Mouse (Mus musculus): ENCODE measurements around the gene Ltbr. TPM values are rescaled to one million over a fixed set of nuclear protein-coding genes. Genes with fewer than 3 reads are reported as not detected.
"Not testable (repeated sequence)": the region's sequence is repeated elsewhere in the genome, so short reads cannot be mapped to it uniquely, and the experiment has no call there.

Ltbr gene
- polyA plus RNA-seq, 1 experiment, result 8.0 TPM

DNA sequence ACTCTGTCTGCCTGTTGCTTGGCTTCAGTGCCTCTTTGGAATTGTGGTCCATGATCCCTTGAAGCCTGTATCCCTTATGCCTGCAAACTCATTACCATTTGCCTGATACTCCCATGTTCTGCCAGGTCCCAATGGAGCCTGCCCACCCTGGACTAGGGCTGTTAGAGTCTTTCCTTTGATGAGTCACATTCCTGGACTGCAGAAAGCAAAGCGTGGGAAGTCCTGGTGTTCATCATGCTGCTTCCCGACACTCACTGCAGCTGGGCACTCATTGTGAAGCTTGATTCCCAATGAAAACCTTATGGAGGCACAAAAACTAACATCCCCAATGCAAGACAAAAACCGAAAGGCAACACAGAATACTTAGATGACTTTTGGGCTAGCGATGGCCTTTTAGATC is 22.4 kb downstream of the Ltbr start:
- H3K4me1 ChIP-seq (ENCODE audit: control insufficient read depth, insufficient read depth, low read length), result no peaks in the 10 kb centered on the region
- H3K9me3 ChIP-seq (replicated peaks; ENCODE audit: control insufficient read depth, insufficient read depth, low read length, poor library complexity, severe bottlenecking), result 0 out of 2 replicates have a peak, but pooled peaks cover 2% of the 10 kb centered on the region
- no peak overlapping the region for H3K9ac ChIP-seq (ENCODE audit: low read depth, poor library complexity, severe bottlenecking)
- no peaks in the 10 kb centered on the region for H3K36me3 ChIP-seq (ENCODE audit: control insufficient read depth, insufficient read depth, low read length, poor library complexity, severe bottlenecking)
- no peak overlapping the region for H3K4me3 ChIP-seq (ENCODE audit: low read depth, low read length)
- 0 out of 2 replicates have a peak, but pooled peaks cover 2% of the 10 kb centered on the region for H3K27me3 ChIP-seq (ENCODE audit: control insufficient read depth, insufficient read depth, low read length, poor library complexity, severe bottlenecking)
- no peak overlapping the region for H3K27ac ChIP-seq (ENCODE audit: insufficient read depth, low read length)
- TF ChIP-seq CTCF (IDR thresholded peaks at IDR 0.05; ENCODE audit: low read depth, low read length), result no peak
- no peak for TF ChIP-seq POLR2A (IDR thresholded peaks at IDR 0.05; ENCODE audit: insufficient read depth, low read length)
- TF ChIP-seq EP300 (IDR thresholded peaks at IDR 0.05; ENCODE audit: insufficient read depth, low read depth, low read length), result no peak

DNA sequence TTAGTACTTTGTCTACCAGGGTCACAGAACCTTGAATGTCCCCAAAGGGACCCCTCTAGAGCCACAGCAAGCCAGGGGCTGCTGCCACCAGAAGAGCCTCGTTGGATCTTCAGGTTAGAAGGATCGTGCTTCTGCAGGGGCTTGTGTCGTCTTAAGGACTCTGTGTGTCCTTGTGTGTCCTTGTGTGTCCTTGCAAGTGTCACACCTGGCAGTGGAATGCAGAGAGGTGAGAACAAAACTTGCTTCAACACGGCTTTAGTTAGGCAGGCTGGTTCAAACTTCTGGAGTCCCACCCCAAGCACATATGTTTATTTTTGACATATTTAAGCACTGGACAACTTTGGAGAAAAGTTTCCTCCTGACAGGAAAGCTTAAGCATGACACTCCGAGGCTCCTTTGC is 25.0 kb downstream of the Ltbr start:
- TF ChIP-seq POLR2A (IDR thresholded peaks at IDR 0.05; ENCODE audit: insufficient read depth, low read length), result no peak
- no peak for TF ChIP-seq EP300 (IDR thresholded peaks at IDR 0.05; ENCODE audit: insufficient read depth, low read depth, low read length)
- no peak for TF ChIP-seq CTCF (IDR thresholded peaks at IDR 0.05; ENCODE audit: low read depth, low read length)

DNA sequence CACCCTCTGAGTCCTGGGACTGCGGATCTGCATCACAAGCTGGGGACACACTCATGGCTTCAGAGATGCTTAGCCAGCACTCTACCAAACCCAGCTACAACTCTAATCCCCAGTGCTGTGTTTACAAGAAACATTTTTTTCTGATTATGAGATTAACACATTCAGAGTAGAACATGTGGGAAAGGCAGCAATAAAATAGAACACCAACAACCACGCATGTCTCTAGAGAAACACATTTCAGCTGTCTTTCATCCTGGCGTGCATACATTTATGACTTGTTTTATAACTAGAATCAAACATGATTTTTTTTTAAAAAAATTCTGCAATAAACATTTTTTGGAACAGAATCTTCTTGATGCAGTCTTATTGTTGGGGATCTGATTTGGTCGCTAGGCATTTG is 26.7 kb downstream of the Ltbr start:
- Histone ChIP-seq H3K36me3 (ENCODE audit: control insufficient read depth, insufficient read depth, low read length, poor library complexity, severe bottlenecking) (no peaks in the 10 kb centered on the region), H3K4me3 (ENCODE audit: low read depth, low read length) (no peak overlapping the region), H3K9me3 (replicated peaks; ENCODE audit: control insufficient read depth, insufficient read depth, low read length, poor library complexity, severe bottlenecking) (peaks cover 4% of the 10 kb centered on the region; the same call in 1 of the 2 replicates), H3K27me3 (ENCODE audit: control insufficient read depth, insufficient read depth, low read length, poor library complexity, severe bottlenecking) (0 out of 2 replicates have a peak, but pooled peaks cover 2% of the 10 kb centered on the region), H3K27ac (ENCODE audit: insufficient read depth, low read length) (no peak overlapping the region), H3K9ac (ENCODE audit: low read depth, poor library complexity, severe bottlenecking) (no peak overlapping the region), H3K4me1 (ENCODE audit: control insufficient read depth, insufficient read depth, low read length) (no peaks in the 10 kb centered on the region)
- TF ChIP-seq EP300 (IDR thresholded peaks at IDR 0.05; ENCODE audit: insufficient read depth, low read depth, low read length) (no peak), POLR2A (IDR thresholded peaks at IDR 0.05; ENCODE audit: insufficient read depth, low read length) (no peak), CTCF (IDR thresholded peaks at IDR 0.05; ENCODE audit: low read depth, low read length) (no peak)

More for the DNA sequence above, 25.0 kb downstream of the Ltbr start:
- H3K4me3 ChIP-seq (ENCODE audit: low read depth, low read length), result no peak overlapping the region
- H3K36me3 ChIP-seq (ENCODE audit: control insufficient read depth, insufficient read depth, low read length, poor library complexity, severe bottlenecking), result no peaks in the 10 kb centered on the region
- 0 out of 2 replicates have a peak, but pooled peaks cover 2% of the 10 kb centered on the region for H3K27me3 ChIP-seq (ENCODE audit: control insufficient read depth, insufficient read depth, low read length, poor library complexity, severe bottlenecking)
- H3K27ac ChIP-seq (ENCODE audit: insufficient read depth, low read length), result no peak overlapping the region
- H3K9ac ChIP-seq (ENCODE audit: low read depth, poor library complexity, severe bottlenecking), result no peak overlapping the region
- H3K9me3 ChIP-seq (replicated peaks; ENCODE audit: control insufficient read depth, insufficient read depth, low read length, poor library complexity, severe bottlenecking), result peaks cover 6% of the 10 kb centered on the region; the same call in 1 of the 2 replicates
- H3K4me1 ChIP-seq (ENCODE audit: control insufficient read depth, insufficient read depth, low read length), result no peaks in the 10 kb centered on the region

DNA sequence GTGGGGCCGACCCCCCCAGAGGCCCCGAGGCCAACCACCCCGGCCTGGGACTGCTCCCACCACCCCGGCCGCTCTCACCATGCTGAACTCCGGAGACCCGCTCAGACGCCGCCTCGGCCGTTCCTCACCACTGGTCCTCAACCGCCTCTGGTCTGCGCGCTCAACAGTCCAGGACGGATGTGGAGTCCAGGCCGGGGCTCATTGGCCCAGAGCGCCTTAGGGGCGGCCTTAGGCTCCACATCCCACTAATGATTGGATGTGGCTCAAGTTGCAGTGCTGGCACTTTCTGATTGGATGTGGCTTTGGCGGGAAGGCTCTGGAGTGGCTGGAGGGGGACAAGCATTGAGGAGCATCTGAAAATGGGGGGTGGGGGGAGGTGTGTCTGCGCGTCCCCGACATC is 27.8 kb downstream of the Ltbr start, which contains the start of gene Tuba3a:
Gene Tuba3a (minus strand): TSS at position 153 of the 400 bp plus-strand sequence.
- Histone ChIP-seq H3K27me3 (ENCODE audit: control insufficient read depth, insufficient read depth, low read length, poor library complexity, severe bottlenecking) (0 out of 2 replicates have a peak, but pooled peaks cover 2% of the 10 kb centered on the region), H3K9me3 (replicated peaks; ENCODE audit: control insufficient read depth, insufficient read depth, low read length, poor library complexity, severe bottlenecking) (peaks cover 4% of the 10 kb centered on the region; the same call in 1 of the 2 replicates), H3K4me3 (ENCODE audit: low read depth, low read length) (no peak within 1 kb of the TSS), H3K4me1 (ENCODE audit: control insufficient read depth, insufficient read depth, low read length) (no peaks in the 10 kb centered on the region), H3K36me3 (ENCODE audit: control insufficient read depth, insufficient read depth, low read length, poor library complexity, severe bottlenecking) (no peaks in the 10 kb centered on the region), H3K27ac (ENCODE audit: insufficient read depth, low read length) (no peak within 1 kb of the TSS), H3K9ac (ENCODE audit: low read depth, poor library complexity, severe bottlenecking) (no peak within 1 kb of the TSS)
- TF ChIP-seq POLR2A (IDR thresholded peaks at IDR 0.05; ENCODE audit: insufficient read depth, low read length) (no peak), CTCF (IDR thresholded peaks at IDR 0.05; ENCODE audit: low read depth, low read length) (no peak), EP300 (IDR thresholded peaks at IDR 0.05; ENCODE audit: insufficient read depth, low read depth, low read length) (no peak)

GRCm38 (mm10) chr6:125284751-125285150 is 28.9 kb downstream of the Ltbr start:
- no peaks in the 10 kb centered on the region for H3K4me1 ChIP-seq (ENCODE audit: control insufficient read depth, insufficient read depth, low read length)
- TF ChIP-seq CTCF (IDR thresholded peaks at IDR 0.05; ENCODE audit: low read depth, low read length), result peak; percentile 8
- no peak for TF ChIP-seq POLR2A (IDR thresholded peaks at IDR 0.05; ENCODE audit: insufficient read depth, low read length)
- TF ChIP-seq EP300 (IDR thresholded peaks at IDR 0.05; ENCODE audit: insufficient read depth, low read depth, low read length), result no peak

DNA sequence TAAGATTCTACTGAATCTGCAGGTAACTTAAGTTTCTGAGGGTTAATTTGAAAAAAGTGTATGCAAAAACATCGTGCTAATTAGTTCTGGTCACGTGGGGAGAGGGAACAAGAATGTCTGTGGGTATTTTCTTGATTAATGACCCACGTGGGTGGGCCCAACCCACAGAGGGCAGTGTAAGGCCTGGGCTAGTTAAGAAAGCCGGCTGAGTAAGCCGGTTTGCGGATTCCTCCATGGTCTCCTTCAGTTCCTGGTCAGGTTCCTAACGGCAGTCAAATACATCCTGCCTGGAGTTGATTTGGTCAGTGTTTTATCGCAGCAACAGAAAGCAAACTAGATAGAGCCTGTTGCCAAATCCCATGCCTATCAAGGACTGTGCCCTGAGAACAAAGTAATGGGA is 29.4 kb downstream of the Ltbr start:
- H3K27ac ChIP-seq (ENCODE audit: insufficient read depth, low read length), result no peak overlapping the region
- H3K9me3 ChIP-seq (replicated peaks; ENCODE audit: control insufficient read depth, insufficient read depth, low read length, poor library complexity, severe bottlenecking), result peaks cover 4% of the 10 kb centered on the region; the same call in 1 of the 2 replicates
- TF ChIP-seq CTCF (IDR thresholded peaks at IDR 0.05; ENCODE audit: low read depth, low read length) (no peak), EP300 (IDR thresholded peaks at IDR 0.05; ENCODE audit: insufficient read depth, low read depth, low read length) (no peak), POLR2A (IDR thresholded peaks at IDR 0.05; ENCODE audit: insufficient read depth, low read length) (no peak)
- H3K4me3 ChIP-seq (ENCODE audit: low read depth, low read length), result no peak overlapping the region
- H3K9ac ChIP-seq (ENCODE audit: low read depth, poor library complexity, severe bottlenecking), result no peak overlapping the region
- H3K4me1 ChIP-seq (ENCODE audit: control insufficient read depth, insufficient read depth, low read length), result no peaks in the 10 kb centered on the region
- H3K36me3 ChIP-seq (ENCODE audit: control insufficient read depth, insufficient read depth, low read length, poor library complexity, severe bottlenecking), result no peaks in the 10 kb centered on the region
- H3K27me3 ChIP-seq (ENCODE audit: control insufficient read depth, insufficient read depth, low read length, poor library complexity, severe bottlenecking), result 0 out of 2 replicates have a peak, but pooled peaks cover 2% of the 10 kb centered on the region

More at GRCm38 (mm10) chr6:125284751-125285150, 28.9 kb downstream of the Ltbr start:
- H3K36me3 ChIP-seq (ENCODE audit: control insufficient read depth, insufficient read depth, low read length, poor library complexity, severe bottlenecking), result no peaks in the 10 kb centered on the region
- H3K4me3 ChIP-seq (ENCODE audit: low read depth, low read length), result no peak overlapping the region
- no peak overlapping the region for H3K9ac ChIP-seq (ENCODE audit: low read depth, poor library complexity, severe bottlenecking)
- 0 out of 2 replicates have a peak, but pooled peaks cover 2% of the 10 kb centered on the region for H3K27me3 ChIP-seq (ENCODE audit: control insufficient read depth, insufficient read depth, low read length, poor library complexity, severe bottlenecking)
- H3K27ac ChIP-seq (ENCODE audit: insufficient read depth, low read length), result no peak overlapping the region
- peaks cover 4% of the 10 kb centered on the region; the same call in 1 of the 2 replicates for H3K9me3 ChIP-seq (replicated peaks; ENCODE audit: control insufficient read depth, insufficient read depth, low read length, poor library complexity, severe bottlenecking)

GRCm38 (mm10) chr6:125282721-125283120 is 31.0 kb downstream of the Ltbr start:
- H3K9me3 ChIP-seq (replicated peaks; ENCODE audit: control insufficient read depth, insufficient read depth, low read length, poor library complexity, severe bottlenecking); H3K4me3 ChIP-seq (ENCODE audit: low read depth, low read length); H3K36me3 ChIP-seq (ENCODE audit: control insufficient read depth, insufficient read depth, low read length, poor library complexity, severe bottlenecking); H3K4me1 ChIP-seq (ENCODE audit: control insufficient read depth, insufficient read depth, low read length); H3K9ac ChIP-seq (ENCODE audit: low read depth, poor library complexity, severe bottlenecking); H3K27me3 ChIP-seq (ENCODE audit: control insufficient read depth, insufficient read depth, low read length, poor library complexity, severe bottlenecking); H3K27ac ChIP-seq (ENCODE audit: insufficient read depth, low read length): not testable (repeated sequence)
